Mouse (Mus musculus) embryonic fibroblast, embryonic 13.5 days (primary cell): Measurements from ENCODE around the gene Jarid2. TPM values are rescaled to one million over a fixed set of nuclear protein-coding genes. Genes with fewer than 3 reads are reported as not detected.

Experiments
- H3K27ac ChIP-seq: 2 replicates; pipeline ENCODE4 v1.5.1; 2012; ENCODE audit warnings: low read length, control low read depth, inconsistent platforms; ENCODE audit not compliant: insufficient read depth
- H3K4me1 ChIP-seq: 2 replicates; pipeline ENCODE4 v1.6.1; 2011; ENCODE audit warnings: low read length; ENCODE audit not compliant: control insufficient read depth, insufficient read depth
- H3K4me3 ChIP-seq: 2 replicates; pipeline ENCODE4 v1.5.1; 2011; ENCODE audit warnings: mild to moderate bottlenecking, control low read depth, low read length; ENCODE audit not compliant: insufficient read depth
- CTCF ChIP-seq: IDR thresholded peaks from 2 replicates; pipeline ENCODE4 v1.5.1; 2011; ENCODE audit warnings: mild to moderate bottlenecking, control low read depth, low read length, moderate library complexity, borderline replicate concordance; ENCODE audit not compliant: insufficient read depth
- POLR2A ChIP-seq: IDR thresholded peaks from 2 replicates; pipeline ENCODE4 v1.6.1; 2011; ENCODE audit warnings: low read depth, mild to moderate bottlenecking, control low read depth, low read length, moderate library complexity
- polyA plus RNA-seq: library from polyadenylated mRNA; stranded (reverse); fragments of >200 nt; gene quantifications from 2 replicates; pipeline ENCODE4 v1.2.4, GENCODE M21; 2011; ENCODE audit warnings: low read depth; ENCODE audit not compliant: missing spikeins, insufficient read length

The Jarid2 gene
- polyA plus RNA-seq, 1 experiment: 14.4 TPM

DNA sequence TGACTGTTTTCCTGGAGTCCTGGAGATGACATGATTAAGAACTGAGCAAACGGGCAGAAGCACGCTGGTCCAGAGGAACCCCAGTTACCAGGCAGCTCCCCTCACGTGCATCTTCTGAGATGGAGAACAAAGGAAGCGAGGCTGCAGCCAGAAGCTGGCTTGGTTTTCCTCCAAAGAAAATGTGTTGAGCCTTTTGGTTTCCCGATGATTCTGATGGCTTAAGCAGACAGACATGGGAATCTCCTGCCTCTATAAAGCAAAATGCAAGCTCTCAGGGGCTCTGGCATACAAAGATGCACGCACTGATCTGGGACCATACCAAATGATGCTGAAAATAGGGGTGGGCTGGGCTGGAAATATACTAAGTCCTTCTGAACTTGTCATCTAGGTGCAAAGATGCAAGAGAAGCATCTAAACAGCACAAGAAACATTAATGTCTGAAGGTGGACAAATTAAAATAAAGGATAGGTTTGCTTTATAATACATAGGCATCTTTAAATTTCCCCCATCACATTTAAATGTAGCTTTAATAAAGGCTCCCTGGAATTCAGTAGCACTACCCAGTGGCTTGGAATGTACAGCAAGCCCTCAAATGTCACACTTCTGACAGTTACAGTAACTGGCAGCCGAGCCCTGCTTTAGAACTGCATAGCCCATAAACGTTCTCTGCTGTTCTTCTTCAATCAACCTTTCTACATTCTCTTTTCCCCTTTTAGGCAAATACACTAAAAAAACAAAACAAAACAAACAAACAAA, 217.8 kb downstream of the Jarid2 start:
- H3K27ac ChIP-seq: no peak overlapping the region
- H3K4me3 ChIP-seq: no peak overlapping the region

DNA sequence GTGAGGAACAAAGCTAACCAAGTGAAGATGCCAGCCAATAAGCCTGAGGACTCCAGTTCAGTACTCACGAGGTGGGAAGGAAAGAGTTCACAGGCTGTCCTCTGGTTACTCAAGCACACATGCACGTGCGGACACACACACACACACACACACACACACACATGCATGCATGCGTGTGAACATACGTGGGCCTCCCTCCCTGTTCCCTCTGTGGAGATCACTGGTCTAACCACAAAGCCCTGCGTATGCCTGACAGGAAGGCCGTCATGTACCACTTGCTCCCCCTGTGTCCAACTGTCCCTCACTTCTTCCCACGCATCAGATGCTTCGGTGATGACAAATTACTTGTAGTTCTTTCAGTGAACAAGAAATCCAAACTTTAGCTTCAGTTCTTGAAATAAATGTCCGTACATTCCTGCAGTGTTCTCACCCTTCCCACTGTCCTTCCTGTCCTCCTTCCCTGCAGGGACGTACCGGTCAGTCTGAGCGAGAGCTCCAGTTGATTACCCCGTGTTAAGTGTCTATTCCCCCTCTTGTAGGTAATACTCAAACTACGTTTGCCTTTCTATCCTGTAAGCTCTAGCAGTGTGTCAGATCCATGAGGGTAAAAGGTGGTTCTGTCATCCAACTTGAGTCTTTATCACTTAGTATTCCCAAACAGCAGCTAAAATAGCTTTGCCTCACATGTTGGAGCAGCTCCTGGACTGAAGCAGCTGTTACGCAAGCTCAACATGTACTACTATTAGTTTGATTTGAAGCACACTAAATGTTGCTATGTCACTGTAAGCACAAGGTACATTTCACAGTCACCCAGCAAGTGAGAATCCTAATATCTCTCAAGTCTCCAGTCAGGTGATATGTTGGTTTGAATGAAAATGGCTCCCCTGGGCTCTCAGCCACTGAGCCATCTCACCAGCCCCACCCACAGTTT, 219.3 kb downstream of the Jarid2 start:
- no peak overlapping the region for H3K27ac ChIP-seq
- H3K4me3 ChIP-seq: no peak overlapping the region
- peaks cover 3% of the 10 kb centered on the region; the same call in 1 of the 2 replicates for H3K4me1 ChIP-seq
- TF ChIP-seq POLR2A (no peak), CTCF (no peak)

More for the DNA sequence above, 217.8 kb downstream of the Jarid2 start:
- TF ChIP-seq POLR2A (no peak), CTCF (no peak)
- peaks cover 3% of the 10 kb centered on the region; the same call in 1 of the 2 replicates for H3K4me1 ChIP-seq

DNA sequence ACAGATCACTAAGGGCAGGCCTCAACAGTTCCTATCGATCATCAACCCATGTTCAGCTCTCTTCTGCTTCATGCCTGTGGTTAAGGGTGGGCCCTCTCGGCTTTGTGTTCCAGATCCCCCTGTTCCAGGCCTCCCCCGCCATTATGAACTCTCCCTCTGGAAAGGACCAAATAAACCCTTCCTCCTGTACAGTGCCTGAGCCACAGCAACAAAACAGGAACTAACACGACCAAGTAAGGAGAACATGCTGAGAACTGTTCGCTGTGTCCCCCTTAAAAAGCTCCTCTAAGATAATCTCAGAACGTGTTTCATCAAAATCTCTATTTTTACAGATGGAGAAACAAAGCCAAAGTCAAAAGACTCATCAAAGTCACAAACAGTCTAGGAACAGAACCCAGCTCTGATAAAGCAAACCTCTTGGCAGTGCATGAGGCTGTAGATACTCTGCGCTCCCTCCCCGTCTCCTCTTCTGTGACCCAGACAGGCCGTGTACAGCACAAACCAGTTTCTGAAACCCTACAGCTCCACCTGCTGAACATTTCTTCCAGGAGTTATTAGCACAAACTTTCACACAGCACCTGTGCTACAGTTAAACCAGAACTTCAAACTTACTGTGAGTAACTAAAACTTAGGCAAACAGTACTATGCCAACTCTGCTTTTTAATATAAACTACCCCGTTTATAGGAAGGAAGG, 223.3 kb downstream of the Jarid2 start:
- TF ChIP-seq CTCF (no peak), POLR2A (no peak)
- H3K4me1 ChIP-seq: peaks cover 3% of the 10 kb centered on the region; the same call in 1 of the 2 replicates
- no peak overlapping the region for H3K27ac ChIP-seq
- no peak overlapping the region for H3K4me3 ChIP-seq

DNA sequence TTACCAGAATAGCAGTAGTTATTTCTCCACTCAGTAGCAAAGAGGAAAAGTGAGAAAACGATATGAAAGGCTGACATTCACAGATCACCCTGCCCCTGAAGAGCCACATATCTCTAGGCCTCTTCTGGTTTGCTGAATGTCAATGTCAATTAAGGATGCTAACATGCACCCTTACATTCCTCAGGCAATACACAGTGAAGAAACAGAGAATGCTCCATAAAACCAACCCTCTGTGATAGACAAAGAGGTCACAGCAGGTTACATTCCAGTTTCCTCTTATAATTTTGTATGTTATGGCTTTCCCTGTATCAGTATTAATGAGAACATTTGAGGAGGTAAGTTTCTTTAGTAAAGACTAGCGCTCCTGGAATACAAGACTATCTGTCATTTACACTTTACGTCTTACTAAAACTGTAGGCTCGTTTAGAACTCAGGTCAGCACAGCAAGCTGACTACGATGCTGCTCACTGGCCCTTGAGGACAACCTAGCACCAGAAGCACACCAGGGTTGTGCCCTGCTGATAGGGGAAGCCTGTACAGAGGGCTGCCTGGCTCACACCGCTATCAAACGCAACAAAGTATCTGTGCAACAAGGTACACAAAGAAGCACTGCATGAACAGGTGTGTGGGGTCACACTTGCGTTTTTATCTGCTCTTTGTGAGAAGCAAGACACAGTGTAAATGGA, 224.4 kb downstream of the Jarid2 start:
- H3K27ac ChIP-seq: no peak overlapping the region
- peaks cover 1% of the 10 kb centered on the region; the same call in 1 of the 2 replicates for H3K4me1 ChIP-seq
- TF ChIP-seq POLR2A (no peak), CTCF (no peak)
- no peak overlapping the region for H3K4me3 ChIP-seq

DNA sequence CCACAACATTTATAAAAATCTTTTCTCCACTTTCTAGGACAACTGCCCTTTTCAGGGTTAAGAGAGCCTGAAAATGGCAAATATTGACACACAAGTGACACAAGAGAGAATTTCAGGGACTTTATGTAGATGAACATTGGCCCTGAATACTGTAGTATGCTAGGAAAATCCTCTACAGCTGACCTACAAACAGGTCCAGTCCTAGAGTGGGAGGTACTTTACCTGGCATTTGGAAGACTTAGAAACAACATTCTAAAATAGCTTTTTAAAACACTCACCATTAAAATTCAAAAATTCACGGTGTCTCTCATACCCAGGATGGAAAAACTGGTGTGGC, 224.9 kb downstream of the Jarid2 start:
- TF ChIP-seq POLR2A (no peak), CTCF (no peak)
- Histone ChIP-seq H3K4me1 (no peaks in the 10 kb centered on the region; the same call in 1 of the 2 replicates), H3K4me3 (no peak overlapping the region), H3K27ac (no peak overlapping the region)

DNA sequence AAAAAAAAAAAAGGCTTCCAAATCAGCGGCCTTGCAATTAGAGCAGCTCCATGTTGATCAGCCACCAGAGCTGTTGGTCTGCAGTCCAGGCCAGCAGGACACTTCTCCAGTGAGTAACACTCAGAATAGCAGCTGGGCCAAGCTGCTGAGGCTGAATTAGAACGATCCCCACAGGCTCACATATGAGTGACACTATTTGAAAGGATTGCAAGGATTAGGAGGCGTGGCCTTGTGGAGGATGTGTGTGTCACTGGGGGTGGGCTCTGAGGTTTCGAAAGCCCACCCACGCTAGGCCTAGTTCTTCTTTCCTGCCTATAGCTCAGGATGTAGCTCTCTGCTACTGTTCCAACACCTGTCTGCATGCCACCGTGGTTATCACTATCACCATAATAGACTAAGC, 226.5 kb downstream of the Jarid2 start:
- TF ChIP-seq CTCF: no peak
- no peak for TF ChIP-seq POLR2A
- H3K4me3 ChIP-seq: no peak overlapping the region
- H3K4me1 ChIP-seq: no peaks in the 10 kb centered on the region; the same call in 1 of the 2 replicates
- H3K27ac ChIP-seq: no peak overlapping the region

DNA sequence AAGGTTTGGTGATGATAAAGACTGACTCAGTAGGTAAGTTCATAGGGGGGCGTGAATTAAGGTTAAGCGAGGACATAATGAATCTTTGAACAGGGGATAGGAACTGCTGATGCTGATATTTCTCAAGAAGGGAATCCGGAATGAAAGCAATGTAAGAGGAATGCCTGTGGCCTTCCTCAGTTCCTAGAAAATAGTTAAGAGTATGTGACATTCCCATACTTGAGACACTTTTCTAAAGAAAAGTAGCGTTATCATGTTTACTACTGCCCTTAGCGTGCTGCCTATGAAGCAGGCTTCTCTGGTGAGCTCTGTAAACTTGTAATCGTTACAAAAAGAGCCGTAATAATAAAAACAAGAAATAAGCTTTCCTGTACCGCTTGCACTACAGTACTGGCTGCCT, 227.8 kb downstream of the Jarid2 start:
- no peak for TF ChIP-seq POLR2A
- H3K27ac ChIP-seq: no peak overlapping the region

DNA sequence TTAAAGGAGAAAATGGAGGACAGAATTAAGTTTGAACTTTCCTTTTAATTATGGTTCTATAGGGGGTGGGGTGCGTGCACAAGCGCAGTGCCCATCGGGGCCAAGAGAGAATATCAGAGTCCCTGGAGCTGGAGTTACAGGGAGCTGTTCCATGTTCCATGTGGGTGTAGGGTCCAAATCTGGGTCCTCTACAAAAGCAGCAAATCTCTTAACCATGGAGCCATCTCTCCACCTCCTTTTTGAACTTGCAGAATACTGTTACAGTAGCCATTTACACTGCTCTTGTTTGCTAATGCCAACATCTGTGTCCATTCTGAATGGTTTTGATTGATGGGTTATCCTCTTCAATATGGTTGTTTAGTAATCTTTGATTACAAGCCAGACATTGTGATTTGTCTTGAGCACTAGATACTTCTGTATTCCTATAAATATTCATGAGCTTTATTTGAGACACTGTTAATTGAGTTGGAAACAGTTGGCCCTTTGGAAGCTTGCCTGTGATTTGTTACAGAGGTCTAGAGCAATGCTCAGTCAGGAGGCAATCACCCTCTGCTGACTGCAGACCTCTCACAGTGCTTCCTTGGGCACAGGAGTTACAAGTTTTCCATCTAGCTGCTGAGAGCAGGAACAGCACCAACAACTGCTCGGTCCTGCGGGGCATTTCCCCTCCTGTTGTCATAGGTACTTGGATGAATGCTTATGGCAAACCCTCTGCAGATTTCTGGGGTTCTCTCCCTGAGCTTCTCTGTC, 231.4 kb downstream of the Jarid2 start:
- TF ChIP-seq POLR2A (no peak), CTCF (no peak)
- Histone ChIP-seq H3K4me3 (no peak overlapping the region), H3K27ac (no peak overlapping the region), H3K4me1 (no peaks in the 10 kb centered on the region; the same call in 1 of the 2 replicates)

More for the DNA sequence above, 227.8 kb downstream of the Jarid2 start:
- H3K4me1 ChIP-seq: no peaks in the 10 kb centered on the region; the same call in 1 of the 2 replicates
- H3K4me3 ChIP-seq: no peak overlapping the region
